Comparison of ENCODE assay signal across 25 mouse cellular contexts in the genomic region with DNA sequence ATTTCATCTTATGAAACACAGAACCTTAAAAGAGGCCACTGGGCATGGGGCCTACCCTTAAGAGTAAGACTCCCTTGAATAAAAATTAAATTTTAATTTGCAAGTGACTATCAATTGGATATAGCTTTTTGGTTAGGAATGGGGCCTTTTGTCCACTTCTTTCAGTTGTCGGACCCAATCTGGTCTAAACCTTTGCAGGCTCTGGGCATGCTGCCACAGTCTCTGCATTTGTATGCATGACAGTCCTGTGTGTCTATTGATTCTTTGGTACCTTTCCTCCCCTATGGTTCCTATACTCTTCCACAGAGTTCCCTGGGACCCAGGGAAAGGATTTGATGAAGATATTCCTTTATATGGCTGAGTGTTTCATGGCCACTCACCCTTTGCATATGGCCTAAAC. TPM values are rescaled to one million over a fixed set of nuclear protein-coding genes. Genes with fewer than 3 reads are reported as not detected.
DNase-seq lines count a peak whose midpoint lies in the region; ATAC-seq and TF ChIP-seq lines count a peak whose summit lies in the region.
"Had no signal": no experiment of that assay in that cellular context is flagged by ENCODE, and none has a peak within 500 bp of the region (broad histone marks: within the 10 kb centered on the region; RNA-seq: fewer than 3 reads in every experiment).

No protein-coding gene starts in this region.

- no peak overlapping the region for H3K4me2 ChIP-seq in hindbrain, postnatal 0 days (ENCODE audit: low read depth, low read length)
- H3K4me2 ChIP-seq in hindbrain, embryonic 11.5 days (replicated peaks; ENCODE audit: low read depth, low read length) = no peak overlapping the region
- H3K4me2 ChIP-seq in midbrain, embryonic 14.5 days (ENCODE audit: low read length) = no peak overlapping the region
- H3K4me2 ChIP-seq: embryonic facial prominence, embryonic 13.5 days; forebrain, embryonic 12.5 days; heart, embryonic 11.5 days; hindbrain, embryonic 13.5 days had no signal

- no peaks in the 10 kb centered on the region for H3K27me3 ChIP-seq in hindbrain, postnatal 0 days (ENCODE audit: insufficient read depth, low read length)
- no peaks in the 10 kb centered on the region for H3K27me3 ChIP-seq in hindbrain, embryonic 11.5 days (ENCODE audit: control insufficient read depth, insufficient read depth, low read length)
- H3K27me3 ChIP-seq in midbrain, embryonic 14.5 days (ENCODE audit: control insufficient read depth, insufficient read depth, low read length) = no peaks in the 10 kb centered on the region
- H3K27me3 ChIP-seq in midbrain, embryonic 10.5 days (ENCODE audit: low read depth, poor library complexity, severe bottlenecking) = no peaks in the 10 kb centered on the region
- H3K27me3 ChIP-seq: embryonic facial prominence, embryonic 13.5 days; forebrain, embryonic 12.5 days; hindbrain, embryonic 13.5 days had no signal

- no peaks in the 10 kb centered on the region for H3K9me3 ChIP-seq in hindbrain, postnatal 0 days (ENCODE audit: low read length)
- H3K9me3 ChIP-seq in hindbrain, embryonic 11.5 days (ENCODE audit: control insufficient read depth, low read length) = no peaks in the 10 kb centered on the region
- no peaks in the 10 kb centered on the region; the same call in 1 of the 2 replicates for H3K9me3 ChIP-seq in midbrain, embryonic 14.5 days (ENCODE audit: control insufficient read depth, low read length)
- no peaks in the 10 kb centered on the region for H3K9me3 ChIP-seq in midbrain, embryonic 10.5 days (replicated peaks)
- H3K9me3 ChIP-seq: embryonic facial prominence, embryonic 10.5 days; embryonic facial prominence, embryonic 13.5 days; forebrain, embryonic 12.5 days; hindbrain, embryonic 13.5 days had no signal

- H3K9ac ChIP-seq in hindbrain, postnatal 0 days (replicated peaks; ENCODE audit: low read length) = no peak overlapping the region
- no peak overlapping the region for H3K9ac ChIP-seq in hindbrain, embryonic 11.5 days (ENCODE audit: low read depth, low read length)
- no peak overlapping the region for H3K9ac ChIP-seq in midbrain, embryonic 14.5 days (replicated peaks; ENCODE audit: low read length)
- H3K9ac ChIP-seq: embryonic facial prominence, embryonic 13.5 days; forebrain, embryonic 12.5 days; hindbrain, embryonic 13.5 days had no signal

- no peak for TF ChIP-seq CTCF in hindbrain, postnatal 0 days (IDR thresholded peaks at IDR 0.05; ENCODE audit: low read depth)

- no peak overlapping the region for H3K4me3 ChIP-seq in hindbrain, postnatal 0 days (ENCODE audit: low read length)
- no peak overlapping the region for H3K4me3 ChIP-seq in hindbrain, embryonic 11.5 days (ENCODE audit: low read depth, low read length)
- H3K4me3 ChIP-seq in midbrain, embryonic 14.5 days (replicated peaks; ENCODE audit: low read depth, low read length) = no peak overlapping the region
- H3K4me3 ChIP-seq in midbrain, embryonic 10.5 days = no peak overlapping the region
- H3K4me3 ChIP-seq: embryonic facial prominence, embryonic 10.5 days; embryonic facial prominence, embryonic 13.5 days; erythroblast, embryonic 14.5 days; forebrain, embryonic 12.5 days; hindbrain, embryonic 13.5 days had no signal

- peak; percentile 20 to 36 for DNase-seq in cerebellum, postnatal 10 days
- no peak for DNase-seq in cerebellum, postnatal 25 days
- DNase-seq in hindbrain, postnatal 0 days (ENCODE audit: low spot score) = peak; percentile 23
- DNase-seq in hindbrain, embryonic 11.5 days (ENCODE audit: low spot score) = no peak
- peak; percentile 61 for DNase-seq in midbrain, embryonic 14.5 days
- no peak for DNase-seq in midbrain, embryonic 10.5 days (ENCODE audit: low spot score)
- DNase-seq: adrenal gland, adult 8-10 months; adrenal gland, postnatal 25 days; cerebellum, adult 18-20 months; cerebellum, adult 9-10 months; cerebellum, postnatal 36 days; embryo, embryonic 11 days; gastrocnemius, postnatal 10 days; gastrocnemius, postnatal 36 days; heart, adult 11 months had no signal

- WGBS in hindbrain, postnatal 0 days = 55% methylated on average over 1 of the region's 1 CpGs
- WGBS in hindbrain, embryonic 11.5 days = 79% methylated on average over 1 of the region's 1 CpGs
- 51% methylated on average over 1 of the region's 1 CpGs for WGBS in midbrain, embryonic 14.5 days
- WGBS in midbrain, embryonic 10.5 days = 79% methylated on average over 1 of the region's 1 CpGs

- H3K27ac ChIP-seq in hindbrain, postnatal 0 days = no peak overlapping the region
- no peak overlapping the region for H3K27ac ChIP-seq in hindbrain, embryonic 11.5 days (ENCODE audit: low read depth, low read length)
- H3K27ac ChIP-seq in midbrain, embryonic 14.5 days (replicated peaks; ENCODE audit: low read depth, low read length) = no peak overlapping the region
- H3K27ac ChIP-seq in midbrain, embryonic 10.5 days (replicated peaks) = no peak overlapping the region
- H3K27ac ChIP-seq: embryonic facial prominence, embryonic 10.5 days; embryonic facial prominence, embryonic 13.5 days; forebrain, embryonic 12.5 days; hindbrain, embryonic 13.5 days had no signal

- H3K4me1 ChIP-seq in hindbrain, postnatal 0 days (ENCODE audit: insufficient read depth, low read length) = no peaks in the 10 kb centered on the region
- no peaks in the 10 kb centered on the region for H3K4me1 ChIP-seq in hindbrain, embryonic 11.5 days (replicated peaks; ENCODE audit: control insufficient read depth, insufficient read depth, low read length)
- H3K4me1 ChIP-seq in midbrain, embryonic 14.5 days (ENCODE audit: control insufficient read depth, insufficient read depth, low read length) = no peaks in the 10 kb centered on the region
- H3K4me1 ChIP-seq in midbrain, embryonic 10.5 days = no peaks in the 10 kb centered on the region
- H3K4me1 ChIP-seq: embryonic facial prominence, embryonic 10.5 days; embryonic facial prominence, embryonic 13.5 days; forebrain, embryonic 12.5 days; hindbrain, embryonic 13.5 days had no signal

- ATAC-seq in hindbrain, postnatal 0 days = no peak
- ATAC-seq in hindbrain, embryonic 11.5 days (ENCODE audit: low FRiP score) = no peak
- ATAC-seq in midbrain, embryonic 14.5 days (ENCODE audit: low FRiP score, low TSS enrichment) = no peak
- ATAC-seq: activated CD4-positive, CD25-positive, alpha-beta regulatory T cell, adult 4 months; hindbrain, embryonic 16.5 days; inflammation-experienced regulatory T-cells, adult 6 months; intestine, embryonic 16.5 days had no signal

- no peaks in the 10 kb centered on the region for H3K36me3 ChIP-seq in hindbrain, postnatal 0 days (ENCODE audit: insufficient read depth, low read length)
- H3K36me3 ChIP-seq in hindbrain, embryonic 11.5 days (ENCODE audit: control insufficient read depth, insufficient read depth, low read length) = no peaks in the 10 kb centered on the region
- H3K36me3 ChIP-seq in midbrain, embryonic 14.5 days (ENCODE audit: control insufficient read depth, insufficient read depth, low read length) = no peaks in the 10 kb centered on the region
- no peaks in the 10 kb centered on the region for H3K36me3 ChIP-seq in midbrain, embryonic 10.5 days
- H3K36me3 ChIP-seq: embryonic facial prominence, embryonic 10.5 days; embryonic facial prominence, embryonic 13.5 days; forebrain, embryonic 12.5 days; hindbrain, embryonic 13.5 days had no signal

RNA-seq across cellular contexts. Expression of a gene that starts 26.1 kb away (rescaled TPM):
- 28.6 and 30.8 TPM in 2 replicates for total RNA-seq in hindbrain, postnatal 0 days (2014; rRNA removed)
- polyA plus RNA-seq in hindbrain, postnatal 0 days (2015; fragmentation: Nextera tagmentation; extraction: Ambion mirVana) = 18.1 and 18.4 TPM in 2 replicates
- 23.6 and 27.6 TPM in 2 replicates for polyA plus RNA-seq in hindbrain, embryonic 11.5 days (2014; fragmentation: Nextera tagmentation; extraction: Ambion mirVana)
- 16.6 and 27.2 TPM in 2 replicates for polyA plus RNA-seq in midbrain, embryonic 14.5 days (2014; fragmentation: Nextera tagmentation; extraction: Ambion mirVana)
- 21.7 and 25.1 TPM in 2 replicates for polyA plus RNA-seq in midbrain, embryonic 10.5 days (2016; fragmentation: Nextera tagmentation; extraction: Ambion mirVana)

Comparison
In these comparisons a context has a peak if more than half of its experiments do, and no peak if none do; other contexts are left out.
1. DNase-seq: peak in cerebellum, postnatal 10 days (2 of 2), hindbrain, postnatal 0 days (single experiment) and midbrain, embryonic 14.5 days (single experiment); none in cerebellum, postnatal 25 days (0 of 2), hindbrain, embryonic 11.5 days (single experiment) and midbrain, embryonic 10.5 days (single experiment).